Mouse (Mus musculus) stomach, postnatal 0 days (tissue): ENCODE results near the gene Rufy2.

Experiments used
- CTCF ChIP-seq: IDR thresholded peaks from 2 replicates; pipeline ENCODE4 v1.5.1; 2016; ENCODE audit warnings: antibody characterized with exemption, low read depth, mild to moderate bottlenecking, moderate library complexity
- EP300 ChIP-seq: optimal IDR thresholded peaks from 2 replicates; pipeline ENCODE3; 2016; ENCODE audit warnings: antibody characterized with exemption

DNA sequence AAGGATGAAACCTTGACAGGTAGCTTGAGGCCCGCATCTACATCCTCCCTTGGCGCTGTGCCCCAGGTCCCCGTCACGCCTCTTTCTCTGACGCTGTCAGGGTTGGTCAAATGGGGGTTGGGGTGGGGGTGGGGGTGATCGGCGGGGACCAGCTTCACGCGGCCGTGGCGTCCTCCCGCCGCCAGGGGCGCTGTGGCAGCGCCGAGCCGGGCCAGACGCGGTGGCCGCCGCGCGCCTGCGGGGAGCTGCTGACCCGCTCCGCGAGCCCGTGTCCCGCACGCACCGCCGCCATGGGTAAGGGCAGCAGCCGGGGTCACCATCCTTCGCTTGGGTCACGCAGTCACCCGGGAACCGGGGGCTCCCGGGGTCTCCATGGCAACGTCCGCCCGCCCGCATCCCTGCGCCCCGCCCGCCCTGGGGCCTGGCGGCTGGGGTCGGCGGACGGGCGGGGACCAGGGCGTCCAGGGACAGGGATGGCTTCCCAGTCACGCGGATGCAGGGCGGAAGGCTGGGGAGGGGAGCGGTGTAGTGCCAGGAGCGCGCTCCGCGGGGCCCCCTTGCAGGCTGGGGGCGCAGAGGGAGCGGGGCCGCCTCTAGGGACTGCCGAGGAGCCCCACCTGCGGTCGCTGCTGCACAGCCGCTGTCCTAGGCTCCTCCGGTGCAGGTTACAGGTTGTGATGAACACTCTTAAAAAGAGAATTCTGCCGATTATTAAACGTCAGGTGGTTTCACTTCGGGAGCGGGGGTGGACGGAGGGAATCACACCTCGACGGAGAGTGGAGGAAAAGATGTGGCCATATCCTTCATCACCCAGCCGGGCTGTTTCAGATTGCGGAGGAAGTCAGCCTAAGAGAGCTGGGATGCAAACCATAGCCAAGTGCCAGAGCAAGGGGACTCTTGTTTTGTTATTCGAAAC lies at the start of gene Rufy2:
- TF ChIP-seq CTCF (peak; percentile 66), EP300 (no peak)
